Mouse (Mus musculus) G1E (cell line): ENCODE measurements at regions not wholly inside any gene's neighbourhood (a gene's known extent, or its start where the extent isn't known, plus 50 kb on each side); places are given as distances from the start of the nearest gene placed in this dataset.

Source experiments
- CTCF ChIP-seq: IDR thresholded peaks from 2 replicates; pipeline ENCODE4 v1.5.1; 2012; ENCODE audit warnings: low read depth, low read length, inconsistent platforms, mixed read lengths
- GATA1 ChIP-seq: IDR thresholded peaks from 2 replicates; pipeline ENCODE4 v1.6.1; 2012; ENCODE audit warnings: borderline replicate concordance, low read length, inconsistent platforms, mixed read lengths
- GATA2 ChIP-seq: IDR thresholded peaks from 2 replicates; pipeline ENCODE4 v1.6.1; 2012; ENCODE audit warnings: low read depth, low read length, inconsistent platforms, borderline replicate concordance
- POLR2AphosphoS5 ChIP-seq: IDR thresholded peaks from 2 replicates; pipeline ENCODE4 v1.6.1; 2012; ENCODE audit warnings: low read depth, low read length, inconsistent platforms; ENCODE audit not compliant: insufficient replicate concordance
- TAL1 ChIP-seq: conservative IDR thresholded peaks from 2 replicates; pipeline ENCODE4 v1.6.1; 2012; ENCODE audit warnings: low read depth, low read length, inconsistent platforms, mixed read lengths

- TF ChIP-seq CTCF: no peak
- no peak for TF ChIP-seq POLR2AphosphoS5
- no peak for TF ChIP-seq GATA1
- no peak for TF ChIP-seq TAL1
- TF ChIP-seq GATA2: no peak
These were observed 130.4 kb downstream of the 4933412E24Rik start for GRCm38 (mm10) chr15:59886036-59886435.
